Mouse (Mus musculus) kidney, adult 2 months (tissue): ENCODE measurements around the gene Eya2.

Source experiments
- CTCF ChIP-seq: fragments of 200-500 bp; conservative IDR thresholded peaks from 2 replicates; pipeline ENCODE4 v1.5.1; 2011; ENCODE audit warnings: low read depth, mild to moderate bottlenecking, control low read depth, low read length, moderate library complexity, mixed read lengths; ENCODE audit not compliant: insufficient read depth, insufficient read length
- POLR2A ChIP-seq: fragments of 200-500 bp; IDR thresholded peaks from one replicate; pipeline ENCODE4 v1.6.1; 2011; ENCODE audit warnings: low read depth, low read length, control low read depth

DNA sequence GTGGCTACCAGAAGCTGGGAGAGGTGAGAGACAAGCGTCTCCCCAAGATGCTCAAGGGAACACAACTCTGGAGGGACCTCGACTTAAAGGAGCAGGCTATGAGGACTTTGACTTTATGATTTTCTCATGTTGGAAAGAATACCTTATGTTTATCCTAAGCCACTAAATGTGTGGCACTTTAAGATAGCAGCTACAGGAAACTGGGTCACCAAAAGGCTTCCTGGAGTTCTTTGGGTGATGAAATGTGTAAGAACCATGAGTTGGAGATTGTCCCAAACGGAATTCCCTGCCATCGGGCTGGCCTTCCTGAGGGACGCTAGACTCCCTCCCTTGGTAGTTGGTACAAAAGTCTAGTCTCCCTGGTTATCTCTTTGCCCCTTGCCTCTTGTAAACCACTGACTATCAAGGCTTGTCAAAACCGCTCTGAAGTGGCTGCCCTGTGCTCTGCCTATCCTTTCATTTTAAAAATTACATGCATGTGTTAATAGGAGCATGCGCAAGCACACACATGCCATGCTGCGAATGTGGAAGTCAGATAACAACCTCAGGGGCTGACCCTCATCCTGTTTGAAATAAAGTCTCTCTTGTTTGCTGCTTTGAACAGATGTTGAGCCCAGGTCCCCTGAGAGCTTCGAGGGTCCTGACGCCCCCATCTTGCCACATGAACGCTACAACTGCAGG is 44.4 kb downstream of the Eya2 start:
- no peak for TF ChIP-seq CTCF
- no peak for TF ChIP-seq POLR2A
